Mouse (Mus musculus) liver, embryonic 16.5 days (tissue): ENCODE data around the gene Psmd12. TPM values are rescaled to one million over a fixed set of nuclear protein-coding genes. Genes with fewer than 3 reads are reported as not detected.

Experiments used
- ATAC-seq: fragments of 200-750 bp; cut with Nextera tagmentation; 2 replicates; pipeline ENCODE4 v1.8.0; 2017; ENCODE audit warnings: low read depth, mild to moderate bottlenecking, moderate number of reproducible peaks, moderate library complexity
- H3K27ac ChIP-seq: fragments of 300-500 bp; sonication (generic); 2 replicates; pipeline ENCODE4 v1.5.1; 2014; ENCODE audit warnings: mild to moderate bottlenecking, low read length
- H3K27me3 ChIP-seq: fragments of 300-500 bp; sonication (generic); 2 replicates; pipeline ENCODE4 v1.6.1; 2014; ENCODE audit warnings: low read depth, low read length, mixed read lengths; ENCODE audit not compliant: control insufficient read depth, insufficient read depth
- H3K36me3 ChIP-seq: fragments of 300-500 bp; sonication (generic); 2 replicates; pipeline ENCODE4 v1.6.1; 2014; ENCODE audit warnings: mild to moderate bottlenecking; ENCODE audit not compliant: control insufficient read depth, insufficient read depth
- H3K4me1 ChIP-seq: fragments of 300-500 bp; sonication (generic); 2 replicates; pipeline ENCODE4 v1.6.1; 2014; ENCODE audit warnings: low read depth, low read length, mixed read lengths; ENCODE audit not compliant: control insufficient read depth
- H3K4me2 ChIP-seq: fragments of 300-500 bp; sonication (generic); 2 replicates; pipeline ENCODE4 v1.6.1; 2014; ENCODE audit warnings: low read depth, low read length, mixed read lengths
- H3K4me3 ChIP-seq: fragments of 300-500 bp; sonication (generic); 2 replicates; pipeline ENCODE4 v1.5.1; 2014; ENCODE audit warnings: low read depth, mild to moderate bottlenecking, low read length
- H3K9ac ChIP-seq: fragments of 300-500 bp; sonication (generic); 2 replicates; pipeline ENCODE4 v1.6.1; 2014; ENCODE audit warnings: low read depth, low read length
- H3K9me3 ChIP-seq: fragments of 300-500 bp; sonication (generic); replicated peaks from 2 replicates; pipeline ENCODE4 v1.6.1; 2016; ENCODE audit warnings: low read length; ENCODE audit not compliant: control insufficient read depth
- WGBS: fragments of 180-500 bp; shearing (Covaris S2); extraction: QIAGEN DNeasy Blood & Tissue Kit; methylation state at CpG from one replicate; pipeline ENCODE4 v1.1.7; 2014; ENCODE audit not compliant: insufficient replicate concordance; 5-methylcytosine and 5-hydroxymethylcytosine counted together
- polyA plus RNA-seq: library from polyadenylated mRNA; unstranded; fragments of >200 nt; fragmentation: Nextera tagmentation; extraction: Ambion mirVana; gene quantifications from 2 replicates; pipeline ENCODE4 v1.2.1, GENCODE M21; 2015

Gene Psmd12
- polyA plus RNA-seq, 1 experiment from 2014 or later: 79.2 TPM

- H3K27me3 ChIP-seq: no peaks in the 10 kb centered on the region
- peaks cover 45% of the 10 kb centered on the region for H3K4me1 ChIP-seq
- H3K4me3 ChIP-seq: no peak overlapping the region
- no peak for ATAC-seq
- H3K9me3 ChIP-seq: no peaks in the 10 kb centered on the region
- H3K9ac ChIP-seq: no peak overlapping the region
- H3K4me2 ChIP-seq: peak overlapping the region; percentile 32; the same call in 1 of the 2 replicates
- H3K27ac ChIP-seq: peak overlapping the region; percentile 29
- H3K36me3 ChIP-seq: no peaks in the 10 kb centered on the region
- 50% methylated on average over 6 of the region's 6 CpGs for WGBS
Observed at GRCm38 (mm10) chr11:107466611-107467391, 12.5 kb upstream of the Psmd12 start.

GRCm38 (mm10) chr11:107468252-107469030 is 10.8 kb upstream of the Psmd12 start:
- 6% methylated on average over 16 of the region's 16 CpGs for WGBS
- no peaks in the 10 kb centered on the region for H3K9me3 ChIP-seq
- ATAC-seq: peak; percentile 61
- peak overlapping the region; percentile 77 for H3K9ac ChIP-seq
- no peaks in the 10 kb centered on the region for H3K36me3 ChIP-seq
- peak overlapping the region; percentile 99 for H3K4me2 ChIP-seq
- no peaks in the 10 kb centered on the region for H3K27me3 ChIP-seq
- peaks cover 45% of the 10 kb centered on the region for H3K4me1 ChIP-seq
- H3K27ac ChIP-seq: peak overlapping the region; percentile 96
- peak overlapping the region; percentile 71 for H3K4me3 ChIP-seq

DNA sequence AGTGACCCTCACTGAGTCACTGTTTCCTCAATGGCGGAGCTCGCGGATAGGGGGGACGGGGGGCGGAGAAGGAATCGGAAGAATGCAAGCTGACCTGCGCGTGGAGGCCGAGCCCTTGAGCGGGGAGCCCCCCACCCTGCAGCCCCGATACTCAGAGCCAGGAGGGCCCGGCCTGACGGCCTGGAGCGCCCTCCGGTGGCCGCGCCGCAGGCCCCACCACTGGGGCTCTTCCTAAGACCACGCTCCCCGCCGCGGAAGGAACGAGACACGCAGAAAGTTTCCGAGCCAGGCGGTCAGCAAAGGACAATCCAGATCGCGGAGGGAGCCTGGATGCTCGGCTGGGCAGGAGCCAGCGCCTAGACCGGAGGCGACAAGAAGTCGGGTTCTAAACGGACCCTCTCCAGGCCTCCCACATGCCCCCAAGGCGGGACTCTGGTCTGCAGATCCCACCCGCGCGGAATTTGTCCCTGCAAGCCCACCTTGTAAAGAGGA is 10.2 kb upstream of the Psmd12 start:
- no peaks in the 10 kb centered on the region for H3K36me3 ChIP-seq
- H3K4me3 ChIP-seq: peak overlapping the region; percentile 71
- H3K9ac ChIP-seq: peak overlapping the region; percentile 77
- ATAC-seq: peak; percentile 54
- H3K9me3 ChIP-seq: no peaks in the 10 kb centered on the region
- H3K4me1 ChIP-seq: peaks cover 45% of the 10 kb centered on the region
- H3K27ac ChIP-seq: peak overlapping the region; percentile 96
- H3K27me3 ChIP-seq: no peaks in the 10 kb centered on the region
- H3K4me2 ChIP-seq: peak overlapping the region; percentile 99
- WGBS: under 1% methylated on average over 37 of the region's 38 CpGs

- H3K4me1 ChIP-seq: peaks cover 45% of the 10 kb centered on the region
- H3K36me3 ChIP-seq: no peaks in the 10 kb centered on the region
- under 1% methylated on average over 59 of the region's 59 CpGs for WGBS
- H3K9ac ChIP-seq: peak overlapping the region; percentile 77
- H3K4me2 ChIP-seq: peak overlapping the region; percentile 99
- peak overlapping the region; percentile 71 for H3K4me3 ChIP-seq
- H3K9me3 ChIP-seq: no peaks in the 10 kb centered on the region
- H3K27me3 ChIP-seq: no peaks in the 10 kb centered on the region
- peak; percentile 57 for ATAC-seq
- peak overlapping the region; percentile 96 for H3K27ac ChIP-seq
Observed at GRCm38 (mm10) chr11:107469523-107470371, 9.5 kb upstream of the Psmd12 start.

- Histone ChIP-seq H3K4me2 (peak within 1 kb of the TSS; percentile 99), H3K4me1 (peaks cover 39% of the 10 kb centered on the region), H3K27ac (peak within 1 kb of the TSS; percentile 96), H3K9me3 (no peaks in the 10 kb centered on the region), H3K36me3 (no peaks in the 10 kb centered on the region), H3K9ac (peak within 1 kb of the TSS; percentile 77), H3K27me3 (no peaks in the 10 kb centered on the region), H3K4me3 (peak within 1 kb of the TSS; percentile 71)
- peak; percentile 84 for ATAC-seq
- under 1% methylated on average over 37 of the region's 37 CpGs for WGBS
Observed at GRCm38 (mm10) chr11:107470521-107471041, 8.7 kb upstream of the Psmd12 start, which contains the start of gene Pitpnc1. TSS of gene Pitpnc1 (minus strand) at chr11:107470699.

DNA sequence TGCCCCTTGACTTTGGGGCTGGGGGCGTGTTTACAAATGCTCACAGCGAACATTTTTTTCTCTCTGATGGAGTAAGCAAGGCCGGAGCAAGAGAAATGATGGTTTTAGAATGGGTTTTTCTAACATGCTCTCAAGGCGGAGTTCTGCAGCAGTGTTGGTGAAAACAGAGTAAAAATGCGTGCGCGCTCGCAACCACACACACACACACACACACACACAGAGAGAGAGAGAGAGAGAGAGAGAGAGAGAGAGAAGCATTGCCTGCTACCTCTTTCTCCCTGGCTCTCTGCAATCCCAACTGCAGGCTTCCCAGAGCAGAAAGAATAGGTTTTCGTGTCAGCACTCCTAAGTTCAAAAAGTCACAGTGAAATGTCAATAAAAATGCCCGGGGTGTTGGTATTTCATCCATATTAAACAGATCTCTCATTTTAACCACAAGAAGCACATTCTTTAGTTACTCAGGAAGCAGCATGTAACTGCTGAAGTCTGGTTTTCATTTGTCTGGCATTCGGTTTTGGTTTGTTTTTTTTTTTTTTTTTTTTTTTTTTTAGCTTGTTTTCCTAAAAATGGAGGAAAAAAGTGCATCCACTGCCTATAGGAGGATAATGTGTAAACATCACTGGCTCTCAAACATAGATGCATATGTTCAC is 8.1 kb upstream of the Psmd12 start:
- Histone ChIP-seq H3K4me2 (peak overlapping the region; percentile 99), H3K4me1 (peaks cover 34% of the 10 kb centered on the region), H3K9ac (peak overlapping the region; percentile 77), H3K36me3 (no peaks in the 10 kb centered on the region), H3K27me3 (no peaks in the 10 kb centered on the region), H3K27ac (peak overlapping the region; percentile 96), H3K4me3 (peak overlapping the region; percentile 71), H3K9me3 (no peaks in the 10 kb centered on the region)
- ATAC-seq: no peak
- WGBS: 3% methylated on average over 11 of the region's 11 CpGs

DNA sequence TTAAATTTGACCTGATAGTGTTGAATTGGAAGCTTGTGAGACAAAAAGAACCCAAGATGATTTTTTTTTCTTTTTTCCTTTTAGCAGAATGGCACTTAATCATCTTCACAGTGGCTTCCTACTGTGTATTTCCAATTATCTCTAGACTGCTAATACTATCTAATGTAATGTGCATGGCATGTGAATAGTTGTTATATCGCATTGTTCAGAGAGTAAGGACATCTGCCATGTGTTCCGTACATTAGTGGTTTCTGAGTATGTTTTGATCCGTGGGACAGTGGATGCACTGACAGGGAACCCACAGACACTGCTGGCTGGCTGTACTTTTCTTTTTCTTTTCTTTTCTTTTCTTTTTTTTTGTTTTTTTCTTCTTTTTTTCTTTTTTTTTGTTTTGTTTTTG is 7.0 kb upstream of the Psmd12 start:
- H3K9me3 ChIP-seq: no peaks in the 10 kb centered on the region
- H3K27ac ChIP-seq: no peak overlapping the region
- no peak overlapping the region for H3K9ac ChIP-seq
- peaks cover 23% of the 10 kb centered on the region for H3K4me1 ChIP-seq
- H3K36me3 ChIP-seq: no peaks in the 10 kb centered on the region
- no peak for ATAC-seq
- no peak overlapping the region for H3K4me3 ChIP-seq
- 85% methylated on average over 3 of the region's 3 CpGs for WGBS
- H3K4me2 ChIP-seq: no peak overlapping the region
- H3K27me3 ChIP-seq: no peaks in the 10 kb centered on the region
